In the genomic region with DNA sequence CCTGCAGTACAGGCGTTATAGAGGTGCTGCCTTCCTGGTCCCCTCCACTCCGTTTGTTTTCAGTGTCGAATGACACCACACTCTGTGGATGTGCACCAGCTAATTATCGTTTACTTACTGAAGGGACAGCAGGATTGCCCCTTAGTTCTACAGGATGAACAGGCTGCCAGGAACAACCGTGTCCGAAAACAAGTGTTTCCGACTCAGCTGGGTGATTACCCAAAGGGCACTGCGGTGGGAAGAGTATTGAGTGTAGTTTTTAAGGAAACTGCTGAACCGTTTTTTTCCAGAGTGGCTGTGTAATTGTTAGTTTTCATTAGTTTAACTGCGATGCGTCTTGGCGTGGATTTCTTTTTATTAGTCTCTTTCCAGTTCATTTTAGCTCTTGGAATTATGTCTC, we compare ENCODE assay signal across 18 mouse cellular contexts. TPM values are rescaled to one million over a fixed set of nuclear protein-coding genes. Genes with fewer than 3 reads are reported as not detected.
DNase-seq lines count a peak whose midpoint lies in the region; ATAC-seq and TF ChIP-seq lines count a peak whose summit lies in the region.
"Had no signal": no experiment of that assay in that cellular context is flagged by ENCODE, and none has a peak within 500 bp of the region (broad histone marks: within the 10 kb centered on the region; RNA-seq: fewer than 3 reads in every experiment).

No protein-coding gene starts in this region.

- H3K36me3 ChIP-seq in heart, adult 2 months (ENCODE audit: control insufficient read depth, insufficient read depth, low read length) = no peaks in the 10 kb centered on the region; the same call in 1 of the 2 replicates
- H3K36me3 ChIP-seq in limb, embryonic 15.5 days = no peaks in the 10 kb centered on the region
- no peaks in the 10 kb centered on the region for H3K36me3 ChIP-seq in limb, embryonic 10.5 days
- H3K36me3 ChIP-seq: forebrain, embryonic 10.5 days; hindbrain, embryonic 10.5 days; liver, embryonic 13.5 days had no signal

- no peak for TF ChIP-seq CTCF in heart, adult 2 months (IDR thresholded peaks at IDR 0.05)

- H3K27ac ChIP-seq in heart, adult 2 months = peak overlapping the region; percentile 61
- H3K27ac ChIP-seq in limb, embryonic 15.5 days = peak overlapping the region; percentile 17
- H3K27ac ChIP-seq in limb, embryonic 10.5 days = no peak overlapping the region
- H3K27ac ChIP-seq: forebrain, embryonic 10.5 days; hindbrain, embryonic 10.5 days; liver, embryonic 13.5 days had no signal

- H3K4me2 ChIP-seq in limb, embryonic 15.5 days = no peak overlapping the region
- H3K4me2 ChIP-seq: liver, embryonic 13.5 days; midbrain, embryonic 11.5 days had no signal

- 49% methylated on average over 12 of the region's 12 CpGs for WGBS in heart, adult 2 months
- WGBS in limb, embryonic 15.5 days = 30% methylated on average over 12 of the region's 12 CpGs
- 56% methylated on average over 12 of the region's 12 CpGs for WGBS in limb, embryonic 10.5 days

- no peaks in the 10 kb centered on the region for H3K27me3 ChIP-seq in heart, adult 2 months (ENCODE audit: control insufficient read depth, insufficient read depth, low read length)
- H3K27me3 ChIP-seq in limb, embryonic 15.5 days = no peaks in the 10 kb centered on the region
- no peaks in the 10 kb centered on the region for H3K27me3 ChIP-seq in limb, embryonic 10.5 days (ENCODE audit: low read depth, poor library complexity, severe bottlenecking)
- H3K27me3 ChIP-seq: liver, embryonic 13.5 days had no signal

- no peak overlapping the region for H3K9ac ChIP-seq in heart, adult 2 months (ENCODE audit: low read depth, low read length)
- H3K9ac ChIP-seq in limb, embryonic 15.5 days = no peak overlapping the region
- H3K9ac ChIP-seq: liver, embryonic 13.5 days had no signal

- H3K4me3 ChIP-seq in heart, adult 2 months = no peak overlapping the region
- no peak overlapping the region for H3K4me3 ChIP-seq in limb, embryonic 15.5 days
- no peak overlapping the region for H3K4me3 ChIP-seq in limb, embryonic 10.5 days
- H3K4me3 ChIP-seq: forebrain, embryonic 10.5 days; hindbrain, embryonic 10.5 days; liver, embryonic 13.5 days had no signal

- H3K4me1 ChIP-seq in heart, adult 2 months (ENCODE audit: control insufficient read depth, insufficient read depth, low read length) = peaks cover 15% of the 10 kb centered on the region
- peaks cover 28% of the 10 kb centered on the region for H3K4me1 ChIP-seq in limb, embryonic 15.5 days
- peaks cover 44% of the 10 kb centered on the region for H3K4me1 ChIP-seq in limb, embryonic 10.5 days

- no peak for ATAC-seq in limb, embryonic 15.5 days (ENCODE audit: insufficient number of reproducible peaks, low FRiP score, low TSS enrichment, low read depth)

- 0 out of 2 replicates have a peak, but pooled peaks have one; percentile 30 for TF ChIP-seq EP300 in heart, adult 2 months (IDR thresholded peaks at IDR 0.05; ENCODE audit: insufficient read depth, low read depth, low read length)

- no peak for TF ChIP-seq POLR2A in heart, adult 2 months (IDR thresholded peaks at IDR 0.05; ENCODE audit: insufficient read depth, low read depth, low read length)

- intact Hi-C loops in heart, adult 2 months (cut with DNase I) = no loop called here
- intact Hi-C loops in heart, postnatal 10 days (cut with DNase I) = no loop called here

- no peaks in the 10 kb centered on the region for H3K9me3 ChIP-seq in limb, embryonic 15.5 days
- no peaks in the 10 kb centered on the region for H3K9me3 ChIP-seq in limb, embryonic 10.5 days (replicated peaks)
- H3K9me3 ChIP-seq: forebrain, embryonic 10.5 days; hindbrain, embryonic 10.5 days; liver, embryonic 13.5 days had no signal

- DNase-seq in heart, adult 2 months = no peak
- DNase-seq in heart, postnatal 10 days = no peak
- no peak for DNase-seq in limb, embryonic 10.5 days (ENCODE audit: low spot score)
- DNase-seq in kidney, adult 9 months = peak; percentile 69
- DNase-seq in kidney, postnatal 25 days = peak; percentile 57 to 80
- no peak for DNase-seq in spleen, postnatal 36 days (ENCODE audit: low spot score in 2 of 2)
- no peak for DNase-seq in cerebellum, adult 11-12 months
- DNase-seq: adrenal gland, postnatal 14 days; cerebellum, adult 11 months; gastrocnemius, postnatal 36 days; liver, embryonic 13.5 days; right cerebral cortex, postnatal 4 days had no signal

- no peaks in the 10 kb centered on the region for H3K79me2 ChIP-seq in heart, adult 2 months (replicated peaks; ENCODE audit: control insufficient read depth, insufficient read depth, low read length)

RNA-seq across cellular contexts. Expression of a gene that starts 9.8 kb away (rescaled TPM):
- 1 to 10 TPM; 9.0 to 9.7 TPM for total RNA-seq in heart, adult 2 months (2021)
- polyA plus RNA-seq in heart, adult 2 months (2012; rRNA removed) = 8.5 and 9.6 TPM in 2 replicates
- total RNA-seq in heart, postnatal 10 days (2021) = 10 to 100 TPM; 16.0 to 17.5 TPM
- polyA plus RNA-seq in limb, embryonic 15.5 days (2015; fragmentation: Nextera tagmentation; extraction: Ambion mirVana) = 17.0 and 19.2 TPM in 2 replicates
- polyA plus RNA-seq in limb, embryonic 10.5 days (2016; fragmentation: Nextera tagmentation; extraction: Ambion mirVana) = 8.8 and 11.6 TPM in 2 replicates
- total RNA-seq: CH12.LX; monocyte, adult 5-6 weeks had no signal

Comparison
In these comparisons a context has a peak if more than half of its experiments do, and no peak if none do; other contexts are left out.
1. DNase-seq: peak in kidney, adult 9 months (single experiment) and kidney, postnatal 25 days (2 of 2); none in heart, adult 2 months (0 of 2), heart, postnatal 10 days (0 of 2), limb, embryonic 10.5 days (single experiment), spleen, postnatal 36 days (0 of 2) and cerebellum, adult 11-12 months (single experiment).